Mouse (Mus musculus) neural tube, embryonic 15.5 days (tissue): ENCODE results near the gene Mtmr3. TPM values are rescaled to one million over a fixed set of nuclear protein-coding genes. Genes with fewer than 3 reads are reported as not detected.

Experiments
- ATAC-seq: fragments of 200-750 bp; cut with Nextera tagmentation; 2 replicates; pipeline ENCODE4 v1.8.0; 2017; ENCODE audit warnings: mild to moderate bottlenecking, moderate TSS enrichment, moderate library complexity; ENCODE audit not compliant: low FRiP score
- H3K27ac ChIP-seq: fragments of 300-500 bp; sonication (generic); replicated peaks from 2 replicates; pipeline ENCODE4 v1.5.1; 2015; ENCODE audit warnings: mild to moderate bottlenecking, inconsistent platforms
- H3K27me3 ChIP-seq: fragments of 300-500 bp; sonication (generic); replicated peaks from 2 replicates; pipeline ENCODE4 v1.6.1; 2015; ENCODE audit warnings: inconsistent platforms
- H3K36me3 ChIP-seq: fragments of 300-500 bp; sonication (generic); 2 replicates; pipeline ENCODE4 v1.6.1; 2015; ENCODE audit warnings: inconsistent platforms
- H3K4me1 ChIP-seq: fragments of 300-500 bp; sonication (generic); 2 replicates; pipeline ENCODE4 v1.6.1; 2015; ENCODE audit warnings: inconsistent platforms
- H3K4me2 ChIP-seq: fragments of 300-500 bp; sonication (generic); 2 replicates; pipeline ENCODE4 v1.6.1; 2015; ENCODE audit warnings: inconsistent platforms, mild to moderate bottlenecking, moderate library complexity
- H3K4me3 ChIP-seq: fragments of 300-500 bp; sonication (generic); replicated peaks from 2 replicates; pipeline ENCODE4 v1.5.1; 2015; ENCODE audit warnings: mild to moderate bottlenecking, inconsistent platforms
- H3K9ac ChIP-seq: fragments of 300-500 bp; sonication (generic); replicated peaks from 2 replicates; pipeline ENCODE4 v1.6.1; 2015; ENCODE audit warnings: mild to moderate bottlenecking, inconsistent platforms
- H3K9me3 ChIP-seq: fragments of 300-500 bp; sonication (generic); replicated peaks from 2 replicates; pipeline ENCODE4 v1.6.1; 2016; ENCODE audit warnings: inconsistent platforms
- WGBS: fragments of 180-500 bp; shearing (Covaris S2); methylation state at CpG from one replicate; pipeline ENCODE4 v1.1.7; 2015; ENCODE audit warnings: mixed read lengths; 5-methylcytosine and 5-hydroxymethylcytosine counted together
- polyA plus RNA-seq: library from polyadenylated mRNA; unstranded; fragments of >200 nt; fragmentation: Nextera tagmentation; extraction: Ambion mirVana; gene quantifications from 2 replicates; pipeline ENCODE4 v1.2.1, GENCODE M21; 2015

The Mtmr3 gene
- polyA plus RNA-seq, 1 experiment from 2014 or later, result 27.3 TPM

- Histone ChIP-seq H3K4me1 (no peaks in the 10 kb centered on the region), H3K27me3 (no peaks in the 10 kb centered on the region), H3K27ac (no peak overlapping the region), H3K9me3 (no peaks in the 10 kb centered on the region), H3K4me3 (no peak overlapping the region), H3K9ac (no peak overlapping the region), H3K4me2 (no peak overlapping the region), H3K36me3 (peaks cover 53% of the 10 kb centered on the region)
- ATAC-seq, result no peak
- 70% methylated on average over 2 of the region's 2 CpGs for WGBS
These were observed 92.5 kb downstream of the Mtmr3 start for GRCm38 (mm10) chr11:4502206-4502605.

GRCm38 (mm10) chr11:4500826-4501225, 93.8 kb downstream of the Mtmr3 start:
- H3K27me3 ChIP-seq, result no peaks in the 10 kb centered on the region
- no peak overlapping the region for H3K4me3 ChIP-seq
- H3K9me3 ChIP-seq, result no peaks in the 10 kb centered on the region
- 97% methylated on average over 4 of the region's 4 CpGs for WGBS
- H3K9ac ChIP-seq, result no peak overlapping the region
- no peak overlapping the region for H3K27ac ChIP-seq
- H3K4me2 ChIP-seq, result no peak overlapping the region
- ATAC-seq, result no peak
- peaks cover 50% of the 10 kb centered on the region for H3K36me3 ChIP-seq
- no peaks in the 10 kb centered on the region for H3K4me1 ChIP-seq

- Histone ChIP-seq H3K4me1 (no peaks in the 10 kb centered on the region), H3K4me3 (no peak overlapping the region), H3K27me3 (no peaks in the 10 kb centered on the region), H3K9ac (no peak overlapping the region), H3K4me2 (no peak overlapping the region), H3K9me3 (no peaks in the 10 kb centered on the region), H3K27ac (no peak overlapping the region), H3K36me3 (peaks cover 48% of the 10 kb centered on the region)
- WGBS, result 96% methylated on average over 1 of the region's 1 CpGs
- no peak for ATAC-seq
These were observed 94.4 kb downstream of the Mtmr3 start for GRCm38 (mm10) chr11:4500261-4500660.

- H3K4me1 ChIP-seq, result no peaks in the 10 kb centered on the region
- ATAC-seq, result no peak
- H3K36me3 ChIP-seq, result peaks cover 49% of the 10 kb centered on the region
These were observed 95.2 kb downstream of the Mtmr3 start for GRCm38 (mm10) chr11:4499456-4499855.

GRCm38 (mm10) chr11:4498774-4499173, 95.9 kb downstream of the Mtmr3 start:
- ATAC-seq, result no peak
- Histone ChIP-seq H3K4me2 (no peak overlapping the region), H3K27ac (no peak overlapping the region), H3K4me3 (no peak overlapping the region), H3K36me3 (peaks cover 44% of the 10 kb centered on the region), H3K9me3 (no peaks in the 10 kb centered on the region), H3K4me1 (no peaks in the 10 kb centered on the region), H3K27me3 (no peaks in the 10 kb centered on the region), H3K9ac (no peak overlapping the region)
- WGBS, result 87% methylated on average over 9 of the region's 9 CpGs

More at GRCm38 (mm10) chr11:4499456-4499855, 95.2 kb downstream of the Mtmr3 start:
- H3K27me3 ChIP-seq, result no peaks in the 10 kb centered on the region
- WGBS, result 77% methylated on average over 2 of the region's 2 CpGs
- H3K9ac ChIP-seq, result no peak overlapping the region
- H3K27ac ChIP-seq, result no peak overlapping the region
- no peak overlapping the region for H3K4me2 ChIP-seq
- no peak overlapping the region for H3K4me3 ChIP-seq
- no peaks in the 10 kb centered on the region for H3K9me3 ChIP-seq

GRCm38 (mm10) chr11:4497501-4498118, 97.1 kb downstream of the Mtmr3 start:
- Histone ChIP-seq H3K27me3 (no peaks in the 10 kb centered on the region), H3K4me3 (no peak overlapping the region), H3K4me1 (no peaks in the 10 kb centered on the region), H3K9ac (no peak overlapping the region), H3K27ac (no peak overlapping the region), H3K9me3 (no peaks in the 10 kb centered on the region), H3K4me2 (no peak overlapping the region), H3K36me3 (peaks cover 36% of the 10 kb centered on the region)
- ATAC-seq, result no peak
- WGBS, result 71% methylated on average over 10 of the region's 10 CpGs

- no peak overlapping the region for H3K4me3 ChIP-seq
- H3K4me1 ChIP-seq, result no peaks in the 10 kb centered on the region
- no peak for ATAC-seq
- H3K9me3 ChIP-seq, result no peaks in the 10 kb centered on the region
- H3K36me3 ChIP-seq, result peaks cover 55% of the 10 kb centered on the region
- no peak overlapping the region for H3K9ac ChIP-seq
- no peak overlapping the region for H3K4me2 ChIP-seq
- no peak overlapping the region for H3K27ac ChIP-seq
- H3K27me3 ChIP-seq, result no peaks in the 10 kb centered on the region
- 86% methylated on average over 4 of the region's 4 CpGs for WGBS
These were observed 99.6 kb downstream of the Mtmr3 start for GRCm38 (mm10) chr11:4495021-4495540.

GRCm38 (mm10) chr11:4489207-4489606, 105.5 kb downstream of the Mtmr3 start:
- 95% methylated on average over 4 of the region's 4 CpGs for WGBS
- Histone ChIP-seq H3K27me3 (no peaks in the 10 kb centered on the region), H3K4me2 (no peak overlapping the region), H3K9me3 (no peaks in the 10 kb centered on the region), H3K27ac (no peak overlapping the region), H3K4me3 (no peak overlapping the region), H3K36me3 (peaks cover 83% of the 10 kb centered on the region), H3K4me1 (no peaks in the 10 kb centered on the region), H3K9ac (no peak overlapping the region)
- ATAC-seq, result no peak

GRCm38 (mm10) chr11:4488798-4489197, 105.9 kb downstream of the Mtmr3 start:
- Histone ChIP-seq H3K27ac (no peak overlapping the region), H3K36me3 (peaks cover 87% of the 10 kb centered on the region), H3K9ac (no peak overlapping the region), H3K4me3 (no peak overlapping the region), H3K4me2 (no peak overlapping the region), H3K27me3 (no peaks in the 10 kb centered on the region), H3K9me3 (no peaks in the 10 kb centered on the region), H3K4me1 (no peaks in the 10 kb centered on the region)
- ATAC-seq, result no peak
- WGBS, result 95% methylated on average over 2 of the region's 2 CpGs

- Histone ChIP-seq H3K36me3 (peaks cover 90% of the 10 kb centered on the region), H3K4me3 (no peak overlapping the region), H3K27ac (no peak overlapping the region), H3K9ac (no peak overlapping the region), H3K4me2 (no peak overlapping the region), H3K27me3 (no peaks in the 10 kb centered on the region), H3K9me3 (no peaks in the 10 kb centered on the region), H3K4me1 (no peaks in the 10 kb centered on the region)
- no peak for ATAC-seq
- 97% methylated on average over 13 of the region's 13 CpGs for WGBS
These were observed 106.3 kb downstream of the Mtmr3 start for GRCm38 (mm10) chr11:4488367-4488766.

GRCm38 (mm10) chr11:4487401-4487965, 107.2 kb downstream of the Mtmr3 start:
- Histone ChIP-seq H3K4me3 (no peak overlapping the region), H3K9me3 (no peaks in the 10 kb centered on the region), H3K4me1 (no peaks in the 10 kb centered on the region), H3K9ac (no peak overlapping the region), H3K27me3 (no peaks in the 10 kb centered on the region), H3K4me2 (no peak overlapping the region), H3K36me3 (peaks cover 96% of the 10 kb centered on the region), H3K27ac (no peak overlapping the region)
- 74% methylated on average over 8 of the region's 8 CpGs for WGBS
- no peak for ATAC-seq

- H3K27me3 ChIP-seq, result no peaks in the 10 kb centered on the region
These were observed 110.1 kb downstream of the Mtmr3 start for GRCm38 (mm10) chr11:4484541-4484940.

More at GRCm38 (mm10) chr11:4484541-4484940, 110.1 kb downstream of the Mtmr3 start:
- Histone ChIP-seq H3K4me1 (no peaks in the 10 kb centered on the region), H3K9ac (no peak overlapping the region), H3K27ac (no peak overlapping the region), H3K4me2 (no peak overlapping the region), H3K9me3 (no peaks in the 10 kb centered on the region), H3K4me3 (no peak overlapping the region), H3K36me3 (peaks cover 97% of the 10 kb centered on the region)
- WGBS, result 91% methylated on average over 5 of the region's 5 CpGs
- ATAC-seq, result no peak
